Mouse (Mus musculus) neutrophil, adult 5-6 weeks (primary cell): ENCODE results near the gene Ush2a. TPM values are rescaled to one million over a fixed set of nuclear protein-coding genes. Genes with fewer than 3 reads are reported as not detected.

Experiments
- ATAC-seq: fragments of 151-379, 151-347 bp; 2 replicates; pipeline ENCODE4 v1.8.0; 2017; ENCODE audit warnings: mild to moderate bottlenecking, moderate TSS enrichment; ENCODE audit not compliant: insufficient number of reproducible peaks, poor library complexity, low FRiP score, severe bottlenecking; ENCODE audit errors: extremely low read depth
- total RNA-seq: library from RNA; stranded (forward); fragments of 200-1000 nt; gene quantifications from 2 replicates; pipeline ENCODE4 v1.2.3, GENCODE M21; 2017

Ush2a gene
- total RNA-seq, 1 experiment from 2014 or later: not detected

DNA sequence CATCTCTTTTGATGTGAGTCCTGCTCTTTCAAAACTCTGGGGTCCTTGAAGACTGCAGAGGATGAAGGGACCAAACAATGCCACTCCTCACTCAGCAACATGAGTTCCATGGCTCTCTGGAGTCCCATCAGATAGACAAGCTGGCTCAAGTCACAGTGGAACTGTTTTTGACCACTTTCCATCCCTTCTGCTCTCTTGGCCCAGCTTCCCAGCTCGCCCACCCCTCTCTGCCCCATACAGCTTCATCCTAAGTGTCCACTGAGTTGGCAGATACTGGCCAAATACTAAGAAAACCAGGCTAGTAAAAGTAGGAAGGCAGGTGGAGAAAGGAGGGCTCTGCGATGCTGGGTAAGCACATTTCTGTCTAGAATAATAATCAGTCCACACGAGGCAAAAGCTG, 265.6 kb downstream of the Ush2a start:
- ATAC-seq: no peak

- ATAC-seq: no peak
Observed at GRCm38 (mm10) chr1:188529606-188530131, 267.8 kb downstream of the Ush2a start.

DNA sequence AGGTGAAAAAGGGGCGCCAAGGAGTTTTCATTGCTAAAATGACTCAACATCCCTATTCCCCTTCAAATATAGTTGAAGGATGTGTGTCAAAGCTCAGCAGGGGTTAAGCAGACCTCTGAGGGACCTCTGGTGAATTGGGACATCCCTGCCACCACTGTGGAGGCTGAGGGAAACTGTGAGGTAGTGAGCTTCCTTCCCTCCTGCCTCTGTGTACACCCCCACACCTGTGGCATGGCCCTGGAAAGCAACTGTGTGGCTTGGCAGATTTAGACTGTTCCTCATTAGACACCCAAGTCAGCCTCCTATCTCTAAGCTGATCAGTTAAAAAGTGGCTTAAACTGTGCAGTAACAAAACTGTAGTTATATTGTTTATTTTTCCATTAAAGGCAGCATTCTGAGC, 275.2 kb downstream of the Ush2a start:
- no peak for ATAC-seq

DNA sequence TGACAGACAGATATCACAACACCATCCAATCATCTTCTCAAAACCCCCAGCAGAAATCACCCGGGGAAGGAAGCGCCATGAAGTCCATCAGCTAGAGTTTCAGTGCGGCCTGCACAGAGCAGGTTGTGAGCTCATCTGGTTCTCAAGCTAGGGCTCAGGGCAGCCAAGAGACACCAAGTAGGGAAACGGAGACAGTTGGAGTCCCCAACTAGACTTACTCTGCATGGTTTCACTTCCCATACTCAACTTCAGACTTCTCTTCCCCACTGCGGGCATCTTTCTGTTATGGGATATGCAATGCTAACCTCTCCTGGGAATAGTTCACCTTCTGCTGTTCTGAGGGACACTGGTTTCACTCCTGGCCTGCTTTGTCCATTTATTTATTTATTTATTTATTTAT, 277.8 kb downstream of the Ush2a start:
- ATAC-seq: no peak

- ATAC-seq: no peak
Observed at GRCm38 (mm10) chr1:188541492-188541891, 279.7 kb downstream of the Ush2a start.

DNA sequence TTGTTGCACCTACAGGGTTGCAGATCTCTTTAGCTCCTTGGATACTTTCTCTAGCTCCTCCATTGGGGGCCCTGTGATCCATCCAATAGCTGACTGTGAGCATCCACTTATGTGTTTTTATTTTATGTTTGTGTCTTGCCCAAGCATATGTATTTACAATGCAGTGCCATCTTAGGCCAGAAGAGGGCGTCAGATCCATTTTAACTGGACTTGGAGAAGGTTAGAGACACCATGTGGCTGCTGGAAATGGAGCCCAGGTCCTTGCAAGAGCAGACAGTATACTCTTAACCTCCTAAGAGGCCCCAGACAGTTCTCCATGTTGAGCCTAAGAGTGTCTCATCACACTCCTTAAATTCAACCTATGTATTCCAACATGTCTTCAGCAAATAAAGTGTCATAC, 281.5 kb downstream of the Ush2a start:
- no peak for ATAC-seq

GRCm38 (mm10) chr1:188549686-188550085, 287.9 kb downstream of the Ush2a start:
- ATAC-seq: no peak

GRCm38 (mm10) chr1:188551802-188552201, 290.0 kb downstream of the Ush2a start:
- no peak for ATAC-seq

DNA sequence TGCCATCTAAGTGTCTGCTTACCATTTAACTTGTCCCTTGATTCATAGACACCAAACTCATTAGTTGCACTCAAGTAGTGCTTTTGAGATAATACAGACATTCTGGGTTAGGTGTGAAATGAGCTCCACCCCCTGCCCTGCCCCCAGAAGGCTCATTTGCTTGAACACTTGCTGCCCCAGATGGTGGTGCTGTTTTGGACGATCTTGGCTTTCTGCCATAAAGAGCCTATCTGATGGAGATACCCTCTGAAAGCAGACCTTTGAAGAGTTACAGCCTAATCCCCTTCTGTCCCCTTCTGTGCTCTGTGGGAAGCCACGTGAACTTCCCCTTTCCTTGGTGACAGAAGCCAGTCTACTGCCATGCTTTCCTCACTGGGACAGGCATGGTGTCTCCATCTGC, 297.1 kb downstream of the Ush2a start:
- no peak for ATAC-seq

DNA sequence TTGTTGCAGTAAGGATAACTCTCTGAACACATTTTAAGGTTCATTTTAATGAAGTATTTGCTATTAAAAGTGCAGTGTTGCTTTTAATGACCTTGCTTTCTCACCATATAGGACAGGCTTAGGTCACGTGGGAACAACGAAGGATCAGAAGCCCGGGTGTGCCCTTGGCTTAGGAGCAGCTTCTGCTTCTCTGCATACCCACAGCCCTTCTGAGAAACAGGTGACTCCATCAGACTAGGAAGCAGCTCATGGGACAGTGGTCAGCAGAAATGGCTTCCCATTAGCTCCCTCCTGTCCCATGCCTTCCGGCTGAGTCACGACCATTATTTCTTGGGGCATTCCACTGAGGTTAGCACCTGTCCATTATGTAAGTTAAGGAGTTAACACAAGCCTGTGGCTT, 304.4 kb downstream of the Ush2a start:
- no peak for ATAC-seq

- no peak for ATAC-seq
Observed at GRCm38 (mm10) chr1:188567486-188567885, 305.7 kb downstream of the Ush2a start.

DNA sequence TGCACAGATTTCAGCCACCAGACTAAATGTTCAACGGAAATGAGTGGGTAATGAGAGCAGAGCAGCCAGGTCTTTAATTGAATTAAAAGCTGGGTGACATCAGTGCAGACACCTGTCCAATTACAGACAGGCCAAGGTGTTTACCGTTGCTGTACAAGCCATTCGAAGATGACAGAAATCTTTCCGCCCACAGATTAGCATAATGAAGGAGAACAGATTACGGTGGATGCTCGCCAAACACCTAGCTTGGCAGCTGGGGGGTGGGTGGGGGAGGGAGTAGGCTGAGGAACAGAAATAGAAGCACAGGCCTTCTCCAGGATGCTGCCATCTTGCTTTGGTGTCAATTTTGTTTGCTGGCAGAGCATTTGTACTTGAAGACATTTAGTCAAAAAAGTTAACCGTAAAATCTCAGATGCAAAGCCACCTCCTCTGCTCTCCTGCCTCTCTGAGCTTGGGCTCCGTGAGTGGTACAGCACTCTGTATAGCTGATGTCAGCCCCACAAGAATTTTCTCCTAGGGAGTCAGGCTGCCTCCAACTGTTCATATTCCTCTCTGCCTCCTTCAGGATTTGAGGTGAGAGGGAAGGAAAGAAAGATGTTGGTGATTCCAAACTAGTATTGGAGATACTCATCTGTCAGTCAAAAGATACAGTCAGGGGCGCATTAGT, 306.6 kb downstream of the Ush2a start:
- ATAC-seq: no peak

DNA sequence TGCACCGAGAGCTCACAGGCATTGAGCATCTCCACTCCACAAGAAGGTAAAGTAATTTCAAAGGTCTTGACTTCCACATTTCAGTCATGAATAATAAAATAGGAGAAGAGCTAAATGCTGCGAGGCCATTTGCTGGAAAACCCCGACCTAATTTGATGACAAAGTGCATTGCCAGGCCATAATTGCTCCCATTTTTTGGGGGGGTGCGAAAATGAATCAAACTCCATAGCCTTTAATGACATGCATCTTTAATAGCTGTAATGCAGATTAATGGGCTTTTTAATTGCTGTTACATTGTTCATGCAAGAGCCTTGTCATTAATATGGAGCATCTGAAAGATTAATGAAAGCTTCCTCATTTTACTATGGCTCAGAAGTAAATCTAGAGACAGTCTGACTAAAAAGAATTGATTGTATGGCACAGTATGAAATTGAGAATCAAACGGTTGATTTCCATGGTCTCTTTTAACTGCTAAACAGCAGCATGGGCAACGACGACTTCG, 314.5 kb downstream of the Ush2a start:
- ATAC-seq: no peak

DNA sequence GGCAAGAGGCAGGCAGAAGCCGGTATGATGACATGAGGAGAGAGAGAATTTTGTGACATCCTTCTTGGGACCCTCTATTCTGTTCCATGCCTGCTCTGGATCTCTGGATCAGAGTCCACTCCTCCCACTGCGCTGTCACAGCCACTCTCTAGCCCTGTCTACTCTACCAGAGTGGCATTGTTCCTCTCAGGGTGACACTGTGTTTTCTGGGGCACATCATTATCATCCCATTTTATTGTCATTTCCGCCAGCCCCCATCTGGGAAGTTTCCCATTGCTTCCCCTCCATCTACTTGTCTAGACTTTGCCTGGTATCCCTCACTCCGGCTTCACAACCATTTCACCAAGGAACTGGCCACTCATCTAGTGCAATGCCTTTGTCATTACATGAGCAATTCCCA, 315.6 kb downstream of the Ush2a start:
- ATAC-seq: no peak

- ATAC-seq: no peak
Observed at GRCm38 (mm10) chr1:188581136-188581535, 319.3 kb downstream of the Ush2a start.

GRCm38 (mm10) chr1:188595251-188595650, 333.4 kb downstream of the Ush2a start:
- ATAC-seq: no peak

DNA sequence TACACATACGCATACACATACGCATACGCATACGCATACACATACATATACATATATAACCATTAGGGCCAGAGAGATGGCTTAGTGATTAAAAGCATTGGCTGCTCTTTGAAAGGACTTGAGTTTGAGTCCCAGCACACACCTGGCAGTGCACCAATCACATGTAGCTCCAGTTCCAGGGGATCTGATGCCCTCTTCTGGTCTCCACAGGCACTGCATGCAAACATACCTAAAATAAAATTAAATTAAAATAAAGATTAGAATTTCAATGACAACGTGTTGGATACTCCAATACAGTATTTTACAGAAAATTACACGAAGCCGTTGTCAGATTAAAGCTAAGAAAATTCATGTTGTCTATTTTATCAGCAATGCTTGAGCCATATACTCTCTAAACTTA, 336.2 kb downstream of the Ush2a start:
- no peak for ATAC-seq

GRCm38 (mm10) chr1:188599134-188599533, 337.3 kb downstream of the Ush2a start:
- no peak for ATAC-seq

DNA sequence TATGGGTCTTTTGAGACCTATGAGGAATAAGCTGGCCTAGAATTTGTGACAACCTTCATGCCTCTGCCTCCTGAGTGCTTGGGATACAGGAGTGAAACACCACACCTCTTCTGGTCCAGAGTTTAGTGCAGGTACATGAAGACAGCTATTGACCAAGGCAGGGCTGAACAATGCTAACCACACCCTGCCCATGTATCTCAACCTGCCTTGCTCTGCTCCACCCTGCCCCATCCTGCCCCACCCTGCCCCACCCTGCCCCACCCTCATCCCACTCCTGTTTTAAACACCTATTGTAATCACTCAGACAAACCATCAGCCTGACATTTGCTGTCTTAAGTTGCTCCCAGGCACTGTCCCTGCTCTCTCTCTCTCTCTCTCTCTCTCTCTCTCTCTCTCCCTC, 344.6 kb downstream of the Ush2a start:
- no peak for ATAC-seq

GRCm38 (mm10) chr1:188616547-188616946, 354.7 kb downstream of the Ush2a start:
- no peak for ATAC-seq

DNA sequence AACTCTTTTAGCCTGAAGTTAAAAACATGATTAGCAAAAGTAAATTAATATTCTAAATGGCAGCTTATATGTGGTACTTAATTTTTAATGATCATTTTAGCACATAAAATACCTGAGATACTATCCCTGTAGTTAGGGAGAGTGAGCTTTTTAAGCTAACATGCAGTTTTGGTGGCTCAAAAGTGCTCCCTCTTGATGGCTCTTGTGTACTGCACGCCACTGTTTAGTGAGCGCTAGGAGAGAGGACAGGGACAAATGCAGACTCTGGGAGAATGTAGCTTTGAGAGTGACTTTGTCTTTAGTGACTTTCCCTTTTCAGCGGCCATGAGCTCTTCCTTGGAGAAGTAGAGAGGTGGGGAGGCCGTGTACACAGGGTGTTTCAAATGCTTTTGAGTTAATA, 371.9 kb downstream of the Ush2a start:
- ATAC-seq: no peak
